Mouse (Mus musculus) forebrain, embryonic 14.5 days (tissue): ENCODE data around the gene Nasp. TPM values are rescaled to one million over a fixed set of nuclear protein-coding genes. Genes with fewer than 3 reads are reported as not detected.
"Not testable (repeated sequence)": the region's sequence is repeated elsewhere in the genome, so short reads cannot be mapped to it uniquely, and the experiment has no call there.

Source experiments
- ATAC-seq: fragments of 200-750 bp; cut with Nextera tagmentation; 2 replicates; pipeline ENCODE4 v1.8.0; 2017; ENCODE audit warnings: mild to moderate bottlenecking, moderate library complexity
- DNase-seq: peaks from one replicate; pipeline ENCODE4 v3.0.0-alpha.2; 2015; ENCODE audit warnings: low spot score
- H3K27ac ChIP-seq: fragments of 300-500 bp; sonication (generic); 2 replicates; pipeline ENCODE4 v1.5.1; 2014; ENCODE audit warnings: low read depth, mild to moderate bottlenecking, control low read depth, low read length, moderate library complexity
- H3K27me3 ChIP-seq: fragments of 300-500 bp; sonication (generic); replicated peaks from 2 replicates; pipeline ENCODE4 v1.6.1; 2014; ENCODE audit warnings: low read length, control low read depth, mixed read lengths; ENCODE audit not compliant: control insufficient read depth, insufficient read depth
- H3K36me3 ChIP-seq: fragments of 300-500 bp; sonication (generic); 2 replicates; pipeline ENCODE4 v1.6.1; 2014; ENCODE audit warnings: low read length, control low read depth; ENCODE audit not compliant: control insufficient read depth, insufficient read depth
- H3K4me1 ChIP-seq: fragments of 300-500 bp; sonication (generic); 2 replicates; pipeline ENCODE4 v1.6.1; 2014; ENCODE audit warnings: antibody characterized with exemption, low read length, control low read depth; ENCODE audit not compliant: control insufficient read depth, insufficient read depth
- H3K4me2 ChIP-seq: fragments of 300-500 bp; sonication (generic); 2 replicates; pipeline ENCODE4 v1.6.1; 2014; ENCODE audit warnings: mild to moderate bottlenecking, control low read depth, low read length
- H3K4me3 ChIP-seq: fragments of 300-500 bp; sonication (generic); 2 replicates; pipeline ENCODE4 v1.5.1; 2014; ENCODE audit warnings: low read depth, low read length, control low read depth
- H3K9ac ChIP-seq: fragments of 300-500 bp; sonication (generic); 2 replicates; pipeline ENCODE4 v1.6.1; 2014; ENCODE audit warnings: mild to moderate bottlenecking, low read length, control low read depth, moderate library complexity
- H3K9me3 ChIP-seq: fragments of 300-500 bp; sonication (generic); replicated peaks from 2 replicates; pipeline ENCODE4 v1.6.1; 2016; ENCODE audit warnings: low read length, control low read depth, mixed read lengths; ENCODE audit not compliant: control insufficient read depth
- WGBS: fragments of 180-500 bp; shearing (Covaris S2); extraction: QIAGEN DNeasy Blood & Tissue Kit; methylation state at CpG from one replicate; pipeline ENCODE4 v1.1.7; 2014; 5-methylcytosine and 5-hydroxymethylcytosine counted together
- polyA plus RNA-seq: library from polyadenylated mRNA; unstranded; fragments of >200 nt; fragmentation: Nextera tagmentation; extraction: Ambion mirVana; gene quantifications from 2 replicates; pipeline ENCODE4 v1.2.1, GENCODE M21; 2014

Gene Nasp
- polyA plus RNA-seq, 1 experiment from 2014 or later, result 125 TPM

GRCm38 (mm10) chr4:116659916-116660315 lies 32.2 kb upstream of the Nasp start:
- H3K27ac ChIP-seq, H3K9me3 ChIP-seq, H3K36me3 ChIP-seq, H3K27me3 ChIP-seq, H3K9ac ChIP-seq, H3K4me1 ChIP-seq, ATAC-seq, DNase-seq, H3K4me3 ChIP-seq, H3K4me2 ChIP-seq: not testable (repeated sequence)
- WGBS, result 85% methylated on average over 6 of the region's 6 CpGs

GRCm38 (mm10) chr4:116659474-116659873 lies 31.7 kb upstream of the Nasp start:
- Histone ChIP-seq H3K27me3 (no peaks in the 10 kb centered on the region), H3K36me3 (no peaks in the 10 kb centered on the region), H3K4me3 (no peak overlapping the region), H3K27ac (no peak overlapping the region), H3K9ac (no peak overlapping the region), H3K4me2 (no peak overlapping the region), H3K4me1 (no peaks in the 10 kb centered on the region), H3K9me3 (no peaks in the 10 kb centered on the region)
- ATAC-seq (no peak), DNase-seq (peak; percentile 36)
- 41% methylated on average over 2 of the region's 2 CpGs for WGBS

GRCm38 (mm10) chr4:116657971-116658370 lies 30.2 kb upstream of the Nasp start:
- no peak for DNase-seq
- no peak overlapping the region for H3K4me3 ChIP-seq
- H3K36me3 ChIP-seq, result no peaks in the 10 kb centered on the region
- no peak overlapping the region for H3K9ac ChIP-seq
- 40% methylated on average over 3 of the region's 3 CpGs for WGBS
- no peak for ATAC-seq
- H3K4me2 ChIP-seq, result no peak overlapping the region
- no peaks in the 10 kb centered on the region for H3K27me3 ChIP-seq
- no peaks in the 10 kb centered on the region for H3K4me1 ChIP-seq
- no peaks in the 10 kb centered on the region for H3K9me3 ChIP-seq
- H3K27ac ChIP-seq, result no peak overlapping the region

GRCm38 (mm10) chr4:116655658-116656057 lies 27.9 kb upstream of the Nasp start:
- ATAC-seq, result no peak
- no peak overlapping the region for H3K4me3 ChIP-seq
- no peak overlapping the region for H3K4me2 ChIP-seq
- no peak overlapping the region for H3K27ac ChIP-seq
- H3K9ac ChIP-seq, result no peak overlapping the region
- DNase-seq, result no peak
- H3K27me3 ChIP-seq, result no peaks in the 10 kb centered on the region
- H3K4me1 ChIP-seq, result no peaks in the 10 kb centered on the region
- no peaks in the 10 kb centered on the region for H3K9me3 ChIP-seq
- H3K36me3 ChIP-seq, result no peaks in the 10 kb centered on the region
- 71% methylated on average over 3 of the region's 3 CpGs for WGBS

- ATAC-seq (no peak), DNase-seq (no peak)
- 73% methylated on average over 2 of the region's 2 CpGs for WGBS
- Histone ChIP-seq H3K9me3 (no peaks in the 10 kb centered on the region), H3K27me3 (no peaks in the 10 kb centered on the region), H3K9ac (no peak overlapping the region), H3K4me3 (no peak overlapping the region), H3K4me1 (peaks cover 3% of the 10 kb centered on the region), H3K4me2 (no peak overlapping the region), H3K27ac (no peak overlapping the region), H3K36me3 (no peaks in the 10 kb centered on the region)
Observed at GRCm38 (mm10) chr4:116655100-116655499, 27.4 kb upstream of the Nasp start.

GRCm38 (mm10) chr4:116653228-116653627 lies 25.5 kb upstream of the Nasp start:
- Histone ChIP-seq H3K9me3 (no peaks in the 10 kb centered on the region), H3K4me1 (peaks cover 6% of the 10 kb centered on the region), H3K4me2 (no peak overlapping the region), H3K36me3 (no peaks in the 10 kb centered on the region), H3K4me3 (no peak overlapping the region), H3K27ac (no peak overlapping the region), H3K27me3 (no peaks in the 10 kb centered on the region), H3K9ac (no peak overlapping the region)
- DNase-seq, result no peak
- ATAC-seq, result no peak
- WGBS, result 91% methylated on average over 6 of the region's 6 CpGs

GRCm38 (mm10) chr4:116651797-116652135 lies 24.0 kb upstream of the Nasp start:
- Histone ChIP-seq H3K9ac (peak overlapping the region; percentile 88), H3K4me2 (peak overlapping the region; percentile 75), H3K27ac (no peak overlapping the region), H3K4me3 (peak overlapping the region; percentile 79), H3K36me3 (peaks cover 9% of the 10 kb centered on the region; the same call in 1 of the 2 replicates), H3K27me3 (no peaks in the 10 kb centered on the region), H3K4me1 (peaks cover 10% of the 10 kb centered on the region), H3K9me3 (no peaks in the 10 kb centered on the region)
- DNase-seq (no peak), ATAC-seq (peak; percentile 21; the same call in 1 of the 2 replicates)
- WGBS, result 11% methylated on average over 6 of the region's 6 CpGs

- Histone ChIP-seq H3K36me3 (peaks cover 15% of the 10 kb centered on the region), H3K4me3 (peak within 1 kb of the TSS; percentile 79), H3K9ac (peak within 1 kb of the TSS; percentile 88), H3K4me2 (peak within 1 kb of the TSS; percentile 75), H3K27ac (peak within 1 kb of the TSS; percentile 73), H3K4me1 (peaks cover 10% of the 10 kb centered on the region), H3K9me3 (no peaks in the 10 kb centered on the region), H3K27me3 (no peaks in the 10 kb centered on the region)
- under 1% methylated on average over 39 of the region's 39 CpGs for WGBS
- ATAC-seq (peak; percentile 99), DNase-seq (peak; percentile 97)
Observed at GRCm38 (mm10) chr4:116650924-116651796, 23.4 kb upstream of the Nasp start, which contains the start of gene Akr1a1. Gene Akr1a1 (minus strand): TSS chr4:116651680.

GRCm38 (mm10) chr4:116650365-116650764 lies 22.6 kb upstream of the Nasp start:
- Histone ChIP-seq H3K27ac (0 out of 2 replicates have a peak overlapping the region, but pooled peaks have one; percentile 73), H3K36me3 (peaks cover 16% of the 10 kb centered on the region), H3K9me3 (no peaks in the 10 kb centered on the region), H3K4me2 (peak overlapping the region; percentile 75), H3K9ac (peak overlapping the region; percentile 88), H3K27me3 (no peaks in the 10 kb centered on the region), H3K4me3 (peak overlapping the region; percentile 79), H3K4me1 (peaks cover 10% of the 10 kb centered on the region)
- 53% methylated on average over 5 of the region's 5 CpGs for WGBS
- ATAC-seq, result no peak
- DNase-seq, result no peak
